Mouse (Mus musculus): Measurements from ENCODE around the gene Klk4. TPM values are rescaled to one million over a fixed set of nuclear protein-coding genes. Genes with fewer than 3 reads are reported as not detected.

Klk4 gene
- polyA plus RNA-seq, 1 experiment from 2014 or later, result 0.44 TPM

DNA sequence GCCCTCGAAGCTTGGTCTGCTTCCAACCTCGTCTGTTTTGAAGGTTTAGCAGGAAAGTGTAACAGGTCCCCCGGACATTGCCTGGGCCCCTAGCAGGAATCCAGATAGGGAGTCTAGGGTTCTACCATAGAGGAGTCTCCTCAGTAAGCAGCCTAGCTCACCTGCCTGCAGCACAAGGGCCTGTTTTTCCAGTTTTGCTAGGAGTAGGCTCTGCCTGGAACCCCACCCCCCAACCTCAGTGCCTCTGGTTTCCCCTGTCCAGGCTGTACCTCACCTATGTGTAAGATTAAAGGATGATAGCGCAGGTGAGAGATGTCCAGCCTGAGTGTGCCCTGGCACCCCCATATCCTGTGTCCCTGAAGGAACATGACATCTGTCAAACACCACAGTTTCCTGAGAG lies 4.5 kb upstream of the Klk4 start:
- Histone ChIP-seq H3K4me3 (no peak overlapping the region), H3K4me1 (0 out of 2 replicates have a peak, but pooled peaks cover 3% of the 10 kb centered on the region), H3K4me2 (no peak overlapping the region), H3K9ac (no peak overlapping the region), H3K9me3 (no peaks in the 10 kb centered on the region), H3K36me3 (no peaks in the 10 kb centered on the region), H3K27me3 (peaks cover 2% of the 10 kb centered on the region; the same call in 1 of the 2 replicates), H3K27ac (peak overlapping the region; percentile 22; the same call in 1 of the 2 replicates)
- no peak for ATAC-seq (ENCODE audit: insufficient number of reproducible peaks, insufficient read depth, low FRiP score, low TSS enrichment, low read depth)
- 75% methylated on average over 4 of the region's 4 CpGs for WGBS

DNA sequence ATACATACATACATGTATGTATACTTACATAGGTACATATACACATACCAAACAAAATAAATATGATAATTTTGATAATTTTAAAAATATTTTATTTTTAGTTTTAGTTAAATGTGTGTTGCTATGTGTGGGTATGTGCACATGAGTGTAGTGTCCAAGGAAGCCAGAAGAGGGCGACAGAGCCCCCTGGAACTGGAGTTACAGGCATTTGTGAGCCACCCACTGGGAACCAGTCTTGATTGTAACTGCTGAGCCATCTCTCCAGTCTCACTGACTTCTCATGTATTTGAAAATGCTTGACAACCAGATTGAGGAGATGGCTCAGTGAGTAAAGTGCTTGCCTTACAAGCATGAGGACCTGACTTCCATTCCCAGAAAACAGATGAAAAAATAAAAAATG lies 2.7 kb upstream of the Klk4 start:
- H3K9me3 ChIP-seq, result no peaks in the 10 kb centered on the region
- H3K4me1 ChIP-seq, result 0 out of 2 replicates have a peak, but pooled peaks cover 3% of the 10 kb centered on the region
- H3K9ac ChIP-seq, result no peak overlapping the region
- WGBS, result 51% methylated on average over 1 of the region's 1 CpGs
- no peak overlapping the region for H3K4me2 ChIP-seq
- H3K4me3 ChIP-seq, result no peak overlapping the region
- no peak for ATAC-seq (ENCODE audit: insufficient number of reproducible peaks, insufficient read depth, low FRiP score, low TSS enrichment, low read depth)
- H3K27ac ChIP-seq, result no peak overlapping the region
- H3K36me3 ChIP-seq, result no peaks in the 10 kb centered on the region
- peaks cover 16% of the 10 kb centered on the region for H3K27me3 ChIP-seq

DNA sequence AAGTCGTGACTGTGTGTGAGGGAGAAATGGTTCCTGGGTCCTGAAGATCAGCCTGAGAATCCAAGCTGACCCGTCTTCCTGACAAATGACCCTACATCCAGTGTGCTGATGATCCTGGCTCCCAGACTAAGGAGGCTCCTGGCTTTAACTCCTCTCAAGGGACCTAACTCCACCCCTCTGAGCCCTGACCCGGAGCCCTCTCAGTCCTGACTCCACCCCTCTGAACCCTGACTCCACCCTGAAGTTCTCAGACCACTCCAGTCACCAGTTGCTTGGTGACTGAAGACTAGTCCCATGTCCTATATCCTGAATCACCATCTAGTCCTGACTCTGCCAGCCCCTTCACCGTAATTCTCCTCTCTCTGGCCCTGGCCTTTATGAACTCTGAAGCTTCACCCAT lies 1.4 kb downstream of the Klk4 start:
- Histone ChIP-seq H3K4me1 (peaks cover 7% of the 10 kb centered on the region; the same call in 1 of the 2 replicates), H3K36me3 (no peaks in the 10 kb centered on the region), H3K4me2 (no peak overlapping the region), H3K27me3 (peaks cover 16% of the 10 kb centered on the region), H3K4me3 (no peak overlapping the region), H3K27ac (no peak overlapping the region), H3K9ac (no peak overlapping the region), H3K9me3 (no peaks in the 10 kb centered on the region)
- no peak for ATAC-seq (ENCODE audit: insufficient number of reproducible peaks, insufficient read depth, low FRiP score, low TSS enrichment, low read depth)
- WGBS, result 21% methylated on average over 4 of the region's 4 CpGs

DNA sequence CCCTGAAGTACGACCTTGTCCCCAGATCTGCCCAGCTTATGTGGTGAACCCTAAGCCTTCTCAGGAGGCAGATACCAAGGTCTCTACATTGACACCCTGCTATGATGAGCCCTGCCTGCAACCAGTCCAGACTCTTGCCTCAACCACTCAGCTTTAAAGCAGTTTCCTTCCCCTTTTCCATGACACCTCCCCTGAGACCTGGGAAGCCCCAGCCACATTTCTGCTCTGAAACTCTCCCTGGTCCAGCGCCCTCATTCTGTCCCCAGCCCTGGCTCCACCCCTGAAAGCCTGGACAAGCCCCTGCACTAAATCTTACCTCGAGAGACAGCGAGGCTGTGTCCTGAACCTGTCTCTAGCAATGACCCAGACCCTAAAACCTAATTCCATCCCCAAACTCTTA lies 1.9 kb downstream of the Klk4 start:
- no peak overlapping the region for H3K9ac ChIP-seq
- no peak overlapping the region for H3K27ac ChIP-seq
- no peak overlapping the region for H3K4me2 ChIP-seq
- H3K4me3 ChIP-seq, result no peak overlapping the region
- 19% methylated on average over 4 of the region's 4 CpGs for WGBS
- no peak for ATAC-seq (ENCODE audit: insufficient number of reproducible peaks, insufficient read depth, low FRiP score, low TSS enrichment, low read depth)
- H3K27me3 ChIP-seq, result peaks cover 16% of the 10 kb centered on the region
- H3K9me3 ChIP-seq, result no peaks in the 10 kb centered on the region
- H3K36me3 ChIP-seq, result no peaks in the 10 kb centered on the region
- H3K4me1 ChIP-seq, result peaks cover 7% of the 10 kb centered on the region; the same call in 1 of the 2 replicates

DNA sequence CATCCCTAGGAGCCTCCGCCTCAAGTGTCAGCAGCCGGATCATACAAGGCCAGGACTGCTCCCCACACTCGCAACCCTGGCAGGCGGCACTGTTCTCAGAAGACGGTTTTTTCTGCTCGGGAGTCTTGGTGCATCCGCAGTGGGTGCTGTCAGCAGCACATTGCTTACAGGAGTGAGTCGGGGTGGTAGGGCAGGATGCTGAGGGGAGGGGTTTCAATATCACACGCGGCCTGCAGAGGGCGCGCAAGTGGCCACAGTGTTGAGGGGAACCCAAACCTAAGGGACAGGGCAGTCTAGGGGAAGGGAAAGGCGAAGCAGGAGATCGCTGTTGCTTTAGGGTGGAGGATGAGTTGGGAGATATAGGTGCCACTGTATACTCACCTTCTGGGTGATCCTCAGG lies 2.6 kb downstream of the Klk4 start:
- peak overlapping the region; percentile 44 for H3K4me2 ChIP-seq
- ATAC-seq (ENCODE audit: insufficient number of reproducible peaks, insufficient read depth, low FRiP score, low TSS enrichment, low read depth), result no peak

DNA sequence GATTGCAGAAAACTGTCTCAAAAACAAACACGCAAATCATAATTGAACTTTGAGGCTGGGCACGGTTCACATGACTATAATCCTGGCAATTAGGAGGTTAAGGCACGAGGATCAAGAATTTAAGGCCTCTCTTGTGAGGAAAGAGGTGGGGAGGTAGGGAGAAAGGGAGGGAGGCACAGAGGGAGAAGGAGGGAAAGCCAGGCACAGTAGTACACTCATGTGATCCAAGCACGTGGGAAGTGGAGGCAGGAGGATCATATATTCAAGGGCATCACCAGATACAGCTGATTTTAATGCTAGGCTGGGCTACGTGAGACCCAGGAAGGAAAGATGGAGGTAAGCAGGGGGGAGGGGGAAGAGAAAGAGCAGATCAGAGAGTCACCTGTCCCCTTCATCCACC lies 10.4 kb downstream of the Klk4 start:
- no peak for ATAC-seq (ENCODE audit: insufficient number of reproducible peaks, insufficient read depth, low FRiP score, low TSS enrichment, low read depth)
- H3K4me2 ChIP-seq, result no peak overlapping the region
- no peaks in the 10 kb centered on the region for H3K9me3 ChIP-seq
- no peaks in the 10 kb centered on the region for H3K27me3 ChIP-seq
- H3K9ac ChIP-seq, result no peak overlapping the region
- H3K27ac ChIP-seq, result no peak overlapping the region
- no peaks in the 10 kb centered on the region for H3K36me3 ChIP-seq
- H3K4me3 ChIP-seq, result no peak overlapping the region
- no peaks in the 10 kb centered on the region for H3K4me1 ChIP-seq
- 45% methylated on average over 5 of the region's 5 CpGs for WGBS

More for the DNA sequence above, 2.6 kb downstream of the Klk4 start:
- Histone ChIP-seq H3K4me1 (peaks cover 7% of the 10 kb centered on the region; the same call in 1 of the 2 replicates), H3K36me3 (no peaks in the 10 kb centered on the region), H3K4me3 (no peak overlapping the region), H3K9ac (no peak overlapping the region), H3K27me3 (peaks cover 16% of the 10 kb centered on the region), H3K9me3 (no peaks in the 10 kb centered on the region), H3K27ac (no peak overlapping the region)
- WGBS, result 7% methylated on average over 14 of the region's 14 CpGs

DNA sequence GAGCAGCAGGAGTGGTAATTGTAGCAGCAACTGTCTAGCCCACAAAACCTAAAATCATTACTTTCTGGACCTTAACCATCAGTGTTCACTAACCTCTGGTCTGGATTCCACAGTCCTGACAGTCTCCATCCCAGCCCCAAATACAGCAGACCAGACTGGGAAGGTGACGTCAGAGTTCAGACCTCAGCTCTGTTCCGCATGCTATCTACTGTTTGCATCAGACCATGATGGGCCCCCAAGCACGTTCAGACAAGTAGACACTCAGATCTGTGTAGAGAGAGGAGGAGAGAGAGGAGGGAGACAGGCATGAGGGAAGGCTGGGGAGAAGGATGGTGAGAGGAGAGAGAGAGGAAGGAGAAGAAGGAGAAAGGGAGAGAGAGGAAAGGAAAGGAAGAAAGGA lies 10.8 kb downstream of the Klk4 start:
- H3K4me1 ChIP-seq, result no peaks in the 10 kb centered on the region
- no peaks in the 10 kb centered on the region for H3K9me3 ChIP-seq
- H3K9ac ChIP-seq, result no peak overlapping the region
- no peak overlapping the region for H3K4me3 ChIP-seq
- WGBS, result 46% methylated on average over 3 of the region's 3 CpGs
- no peaks in the 10 kb centered on the region for H3K27me3 ChIP-seq
- no peak overlapping the region for H3K4me2 ChIP-seq
- no peak for ATAC-seq (ENCODE audit: insufficient number of reproducible peaks, insufficient read depth, low FRiP score, low TSS enrichment, low read depth)
- no peak overlapping the region for H3K27ac ChIP-seq
- no peaks in the 10 kb centered on the region for H3K36me3 ChIP-seq

DNA sequence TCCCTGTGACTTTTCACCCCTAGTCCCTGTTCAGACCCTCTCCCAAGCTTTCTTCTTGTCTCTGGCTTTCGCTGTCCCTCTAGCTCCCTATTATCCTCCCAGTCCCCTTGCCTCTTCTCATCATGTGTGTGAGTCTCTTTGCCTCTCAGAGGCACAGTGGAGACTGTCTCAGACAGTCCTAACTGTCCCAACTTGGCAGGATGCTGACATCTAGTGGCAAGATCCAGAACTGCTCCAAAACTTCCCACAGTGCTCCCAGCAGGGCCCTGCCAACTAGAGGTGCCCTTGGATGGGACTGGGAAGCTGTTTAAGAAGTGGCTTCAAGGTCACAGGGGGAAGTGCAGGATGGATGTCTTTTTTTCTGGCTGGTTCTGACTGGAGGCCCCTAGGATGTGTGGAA lies 13.9 kb downstream of the Klk4 start:
- 17% methylated on average over 1 of the region's 1 CpGs for WGBS
- Histone ChIP-seq H3K36me3 (no peaks in the 10 kb centered on the region), H3K4me1 (no peaks in the 10 kb centered on the region), H3K4me3 (no peak overlapping the region), H3K9ac (no peak overlapping the region), H3K9me3 (no peaks in the 10 kb centered on the region), H3K4me2 (no peak overlapping the region), H3K27me3 (no peaks in the 10 kb centered on the region), H3K27ac (no peak overlapping the region)
- ATAC-seq (ENCODE audit: insufficient number of reproducible peaks, insufficient read depth, low FRiP score, low TSS enrichment, low read depth), result peak; percentile 81

DNA sequence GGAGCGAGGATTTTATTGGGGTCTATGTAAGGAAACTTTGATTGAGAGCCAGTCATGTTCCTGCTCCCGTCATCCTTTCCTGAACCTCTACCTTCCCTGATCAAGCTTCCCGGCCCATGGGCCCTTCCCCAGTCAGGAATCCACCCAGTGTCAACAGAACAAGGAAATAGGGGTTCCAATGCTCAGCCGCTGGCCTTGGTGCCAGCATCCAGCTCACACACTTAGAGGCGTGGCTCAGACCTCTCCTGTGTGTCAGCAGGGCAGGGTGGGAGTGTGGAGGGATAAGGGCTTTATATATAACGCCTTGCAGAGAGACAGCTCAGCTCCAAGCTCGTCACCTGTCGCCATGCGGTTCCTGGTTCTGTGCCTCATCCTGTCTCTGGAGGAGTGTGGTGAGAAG lies 33.9 kb downstream of the Klk4 start:
- no peaks in the 10 kb centered on the region for H3K27me3 ChIP-seq
- no peak overlapping the region for H3K4me2 ChIP-seq
- H3K4me3 ChIP-seq, result no peak overlapping the region
- ATAC-seq (ENCODE audit: insufficient number of reproducible peaks, insufficient read depth, low FRiP score, low TSS enrichment, low read depth), result no peak
- H3K36me3 ChIP-seq, result no peaks in the 10 kb centered on the region
- H3K4me1 ChIP-seq, result no peaks in the 10 kb centered on the region
- no peak overlapping the region for H3K9ac ChIP-seq
- no peaks in the 10 kb centered on the region for H3K9me3 ChIP-seq
- no peak overlapping the region for H3K27ac ChIP-seq
- WGBS, result 73% methylated on average over 9 of the region's 9 CpGs

DNA sequence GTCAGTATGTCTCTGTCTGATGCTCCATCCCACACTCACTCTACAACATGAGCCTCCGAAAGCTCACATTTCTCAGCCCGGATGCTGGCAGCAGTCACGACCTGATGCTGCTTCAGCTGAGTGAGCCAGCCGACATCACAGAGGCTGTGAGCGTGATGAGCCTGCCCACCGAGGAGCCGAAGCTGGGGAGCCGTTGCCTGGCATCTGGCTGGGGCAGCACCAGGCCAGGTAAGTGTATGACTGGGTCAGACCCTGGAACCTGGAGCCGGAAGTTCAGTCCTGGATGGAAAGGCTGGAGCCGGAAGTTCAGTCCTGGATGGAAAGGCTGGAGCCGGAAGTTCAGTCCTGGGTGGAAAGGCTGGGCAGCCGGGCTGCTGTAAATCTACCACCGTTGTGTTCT lies 37.5 kb downstream of the Klk4 start:
- no peak overlapping the region for H3K4me2 ChIP-seq
- 80% methylated on average over 13 of the region's 13 CpGs for WGBS
- no peaks in the 10 kb centered on the region for H3K4me1 ChIP-seq
- H3K9me3 ChIP-seq, result no peaks in the 10 kb centered on the region
- H3K27ac ChIP-seq, result no peak overlapping the region
- H3K36me3 ChIP-seq, result no peaks in the 10 kb centered on the region
- H3K27me3 ChIP-seq, result no peaks in the 10 kb centered on the region
- H3K9ac ChIP-seq, result no peak overlapping the region
- no peak for ATAC-seq (ENCODE audit: insufficient number of reproducible peaks, insufficient read depth, low FRiP score, low TSS enrichment, low read depth)
- no peak overlapping the region for H3K4me3 ChIP-seq

DNA sequence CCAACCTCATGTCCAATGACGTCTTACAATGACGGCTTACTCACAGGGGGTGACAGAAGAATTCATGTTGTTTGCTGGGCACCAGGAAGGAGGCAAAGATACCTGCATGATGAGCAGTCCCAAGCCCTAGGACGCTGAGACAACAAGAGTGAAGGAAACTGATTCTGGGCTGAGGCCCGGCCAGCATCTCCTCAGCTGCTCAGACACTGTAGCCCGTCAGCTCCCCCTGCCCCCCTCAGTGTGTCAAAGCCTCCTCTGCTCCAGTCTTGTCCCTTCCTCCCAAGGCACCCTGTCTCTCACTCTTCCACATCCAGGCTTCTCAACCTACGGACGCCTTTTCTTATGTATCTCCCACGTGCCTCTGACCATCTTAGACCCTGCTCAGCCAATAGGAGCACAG lies 37.9 kb downstream of the Klk4 start:
- H3K9ac ChIP-seq, result no peak overlapping the region
- H3K9me3 ChIP-seq, result no peaks in the 10 kb centered on the region
- no peak overlapping the region for H3K27ac ChIP-seq
- no peaks in the 10 kb centered on the region for H3K4me1 ChIP-seq
- 77% methylated on average over 8 of the region's 8 CpGs for WGBS
- H3K4me3 ChIP-seq, result no peak overlapping the region
- no peak overlapping the region for H3K4me2 ChIP-seq
- no peaks in the 10 kb centered on the region for H3K27me3 ChIP-seq
- ATAC-seq (ENCODE audit: insufficient number of reproducible peaks, insufficient read depth, low FRiP score, low TSS enrichment, low read depth), result no peak
- H3K36me3 ChIP-seq, result no peaks in the 10 kb centered on the region

DNA sequence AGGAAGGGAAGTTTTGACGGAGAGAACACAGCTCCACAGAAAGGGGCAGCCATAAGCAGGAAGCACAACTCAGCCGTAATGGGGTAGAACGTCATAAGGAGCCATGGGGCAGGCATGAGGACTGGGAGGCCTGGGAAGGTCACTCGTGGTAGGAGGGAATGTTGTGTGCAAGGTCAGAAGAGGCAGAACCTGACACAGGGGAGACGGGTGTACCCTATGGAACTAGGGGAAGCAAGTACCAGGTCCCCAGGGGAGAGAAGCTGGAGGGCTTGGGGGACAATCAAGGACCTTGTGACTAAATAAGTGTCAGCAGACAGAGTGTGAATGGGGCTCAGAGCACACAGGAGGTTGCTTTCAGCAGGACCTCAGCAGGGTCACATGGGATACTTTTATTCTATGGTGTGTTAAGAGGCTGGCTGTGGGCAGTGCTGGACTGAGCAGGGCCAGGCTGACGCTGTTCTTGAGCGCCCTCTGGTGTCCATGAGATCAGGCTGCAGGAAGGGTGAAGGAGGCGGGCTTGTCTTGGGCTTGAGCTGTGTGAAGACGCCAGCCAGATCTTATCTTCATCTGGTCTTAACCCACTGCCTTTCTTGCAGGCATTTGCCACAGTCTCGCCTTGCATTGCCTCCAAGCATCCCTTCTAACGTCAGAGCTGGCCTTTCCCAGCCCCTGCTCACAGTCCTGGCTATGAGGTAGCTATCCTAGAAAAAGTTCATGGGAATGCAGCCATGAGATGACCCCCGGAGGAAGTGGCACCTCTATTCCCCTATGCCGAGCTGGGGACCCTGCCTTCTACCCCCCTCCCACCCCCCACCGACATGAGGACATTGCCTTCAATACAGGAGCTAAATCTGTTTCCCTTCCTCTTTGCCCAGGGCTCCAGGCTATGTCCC lies 38.8 kb downstream of the Klk4 start:
- H3K9me3 ChIP-seq, result no peaks in the 10 kb centered on the region

More for the DNA sequence above, 38.8 kb downstream of the Klk4 start:
- H3K27me3 ChIP-seq, result no peaks in the 10 kb centered on the region
- no peak overlapping the region for H3K27ac ChIP-seq
- H3K36me3 ChIP-seq, result no peaks in the 10 kb centered on the region
- ATAC-seq (ENCODE audit: insufficient number of reproducible peaks, insufficient read depth, low FRiP score, low TSS enrichment, low read depth), result peak; percentile 50; the same call in 1 of the 2 replicates
- no peak overlapping the region for H3K9ac ChIP-seq
- H3K4me1 ChIP-seq, result no peaks in the 10 kb centered on the region
- no peak overlapping the region for H3K4me2 ChIP-seq
- H3K4me3 ChIP-seq, result no peak overlapping the region
- WGBS, result 28% methylated on average over 14 of the region's 14 CpGs

Measured in embryonic facial prominence, embryonic 13.5 days (tissue).